In the genomic region with DNA sequence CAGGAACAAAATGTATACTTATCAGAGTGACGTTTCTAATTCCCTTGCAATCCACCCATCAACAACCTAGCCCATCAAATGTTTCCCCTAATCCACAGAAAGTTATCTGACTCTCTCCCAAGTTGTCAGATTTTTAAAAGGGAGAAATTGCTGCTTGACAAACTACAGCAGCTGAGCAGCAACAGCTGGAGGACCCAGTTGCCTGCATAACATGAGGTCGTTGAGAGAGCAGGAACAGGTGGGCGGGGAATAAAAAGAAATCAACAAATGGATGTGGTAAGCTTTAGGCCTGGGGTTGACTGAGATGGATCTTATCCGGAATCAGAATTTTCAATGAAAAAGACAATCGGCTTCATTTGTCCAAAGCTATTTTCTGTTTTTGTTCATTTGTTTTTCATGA, we compare ENCODE assay signal across 13 mouse cellular contexts.
A peak's percentile ranks its signal among the peaks of the same experiment; 100 is the strongest.
DNase-seq lines count a peak whose midpoint lies in the region; ATAC-seq and TF ChIP-seq lines count a peak whose summit lies in the region.
"Had no signal": no experiment of that assay in that cellular context is flagged by ENCODE, and none has a peak within 500 bp of the region (broad histone marks: within the 10 kb centered on the region; RNA-seq: fewer than 3 reads in every experiment).

No protein-coding gene starts in this region.

- H3K4me2 ChIP-seq in heart, embryonic 11.5 days: no peak overlapping the region
- no peak overlapping the region for H3K4me2 ChIP-seq in limb, embryonic 13.5 days (replicated peaks)
- peak overlapping the region; percentile 51; the same call in 1 of the 2 replicates for H3K4me2 ChIP-seq in forebrain, embryonic 15.5 days (replicated peaks)
- peak overlapping the region; percentile 91 for H3K4me2 ChIP-seq in myocyte (ENCODE audit: low read depth)
- H3K4me2 ChIP-seq: neural tube, embryonic 12.5 days had no signal

- no peaks in the 10 kb centered on the region for H3K36me3 ChIP-seq in heart, embryonic 11.5 days (ENCODE audit: control insufficient read depth, insufficient read depth, low read length)
- H3K36me3 ChIP-seq in limb, embryonic 13.5 days: no peaks in the 10 kb centered on the region
- no peaks in the 10 kb centered on the region for H3K36me3 ChIP-seq in limb, embryonic 10.5 days
- H3K36me3 ChIP-seq in forebrain, embryonic 15.5 days: no peaks in the 10 kb centered on the region
- no peaks in the 10 kb centered on the region for H3K36me3 ChIP-seq in myocyte (ENCODE audit: control insufficient read depth, insufficient read depth)
- H3K36me3 ChIP-seq: midbrain, embryonic 15.5 days; neural tube, embryonic 12.5 days had no signal

- no peaks in the 10 kb centered on the region for H3K9me3 ChIP-seq in heart, embryonic 11.5 days (replicated peaks; ENCODE audit: control insufficient read depth, low read length)
- no peaks in the 10 kb centered on the region for H3K9me3 ChIP-seq in limb, embryonic 13.5 days
- H3K9me3 ChIP-seq in limb, embryonic 10.5 days (replicated peaks): no peaks in the 10 kb centered on the region
- no peaks in the 10 kb centered on the region for H3K9me3 ChIP-seq in forebrain, embryonic 15.5 days
- H3K9me3 ChIP-seq: midbrain, embryonic 15.5 days; neural tube, embryonic 12.5 days had no signal

- no peak overlapping the region for H3K27ac ChIP-seq in heart, embryonic 11.5 days (ENCODE audit: low read depth, low read length)
- H3K27ac ChIP-seq in limb, embryonic 13.5 days: no peak overlapping the region
- H3K27ac ChIP-seq in limb, embryonic 10.5 days: no peak overlapping the region
- peak overlapping the region; percentile 92 for H3K27ac ChIP-seq in forebrain, embryonic 15.5 days (replicated peaks)
- H3K27ac ChIP-seq: neural tube, embryonic 12.5 days had no signal

- 56% methylated on average over 5 of the region's 5 CpGs for WGBS in heart, embryonic 11.5 days (ENCODE audit: insufficient replicate concordance)
- whole genome bisulfite sequencing in limb, embryonic 13.5 days: 65% methylated on average over 5 of the region's 5 CpGs
- 73% methylated on average over 5 of the region's 5 CpGs for WGBS in limb, embryonic 10.5 days
- WGBS in forebrain, embryonic 15.5 days: 64% methylated on average over 5 of the region's 5 CpGs

- no peaks in the 10 kb centered on the region for H3K27me3 ChIP-seq in heart, embryonic 11.5 days (ENCODE audit: control insufficient read depth, insufficient read depth, low read length)
- H3K27me3 ChIP-seq in limb, embryonic 13.5 days: peaks cover 21% of the 10 kb centered on the region
- H3K27me3 ChIP-seq in limb, embryonic 10.5 days (ENCODE audit: low read depth, poor library complexity, severe bottlenecking): peaks cover 30% of the 10 kb centered on the region
- no peaks in the 10 kb centered on the region for H3K27me3 ChIP-seq in forebrain, embryonic 15.5 days
- no peaks in the 10 kb centered on the region for H3K27me3 ChIP-seq in myocyte (ENCODE audit: control insufficient read depth, insufficient read depth, insufficient read length)
- H3K27me3 ChIP-seq: CH12.LX; midbrain, embryonic 15.5 days; neural tube, embryonic 12.5 days had no signal

- no peak overlapping the region for H3ac ChIP-seq in myocyte (ENCODE audit: control insufficient read depth, insufficient read length)

- no peak for TF ChIP-seq POLR2A in myocyte (IDR thresholded peaks at IDR 0.05; ENCODE audit: insufficient read length, low read depth)

- ATAC-seq in heart, embryonic 11.5 days (replicated peaks; ENCODE audit: insufficient number of reproducible peaks, low FRiP score, low TSS enrichment): no peak
- peak; percentile 45 for ATAC-seq in limb, embryonic 13.5 days (ENCODE audit: low FRiP score, low read depth)
- no peak for ATAC-seq in forebrain, embryonic 15.5 days (replicated peaks)
- ATAC-seq: midbrain, embryonic 15.5 days had no signal

- peak; percentile 25 for DNase-seq in heart, adult 8-10 months (ENCODE audit: low spot score)
- DNase-seq in limb, embryonic 10.5 days (ENCODE audit: low spot score): no peak
- DNase-seq in urinary bladder, adult 2 months (ENCODE audit: low spot score): no peak
- DNase-seq: adrenal gland, postnatal 36 days; kidney, adult 9 months; liver had no signal

- H3K4me3 ChIP-seq in heart, embryonic 11.5 days (ENCODE audit: low read depth, low read length): no peak overlapping the region
- H3K4me3 ChIP-seq in limb, embryonic 13.5 days: no peak overlapping the region
- no peak overlapping the region for H3K4me3 ChIP-seq in limb, embryonic 10.5 days
- no peak overlapping the region for H3K4me3 ChIP-seq in forebrain, embryonic 15.5 days
- peak overlapping the region; percentile 65 for H3K4me3 ChIP-seq in myocyte
- H3K4me3 ChIP-seq: midbrain, embryonic 15.5 days; neural tube, embryonic 12.5 days had no signal

- peaks cover 18% of the 10 kb centered on the region for H3K79me2 ChIP-seq in myocyte (ENCODE audit: control insufficient read depth, insufficient read depth)

- H3K4me1 ChIP-seq in heart, embryonic 11.5 days (ENCODE audit: control insufficient read depth, insufficient read depth, low read length): no peaks in the 10 kb centered on the region
- peaks cover 15% of the 10 kb centered on the region for H3K4me1 ChIP-seq in limb, embryonic 13.5 days
- H3K4me1 ChIP-seq in limb, embryonic 10.5 days: peaks cover 16% of the 10 kb centered on the region; the same call in 1 of the 2 replicates
- H3K4me1 ChIP-seq in forebrain, embryonic 15.5 days: peaks cover 57% of the 10 kb centered on the region

- no peak overlapping the region for H3K9ac ChIP-seq in heart, embryonic 11.5 days (ENCODE audit: low read depth, low read length)
- no peak overlapping the region for H3K9ac ChIP-seq in limb, embryonic 13.5 days
- H3K9ac ChIP-seq in forebrain, embryonic 15.5 days (replicated peaks): no peak overlapping the region
- H3K9ac ChIP-seq: midbrain, embryonic 15.5 days; neural tube, embryonic 12.5 days had no signal

TF ChIP-seq in myocyte, 11 proteins besides CTCF, POLR2A, EP300 and RAD21:
- TF ChIP-seq MYOG (IDR thresholded peaks at IDR 0.05; ENCODE audit: control insufficient read depth in 1 of 3, insufficient read depth in 1 of 3, insufficient read length in 2 of 3, low read depth in 2 of 3): peak; percentile 62 to 99 (median 95)
- TF ChIP-seq SRF (IDR thresholded peaks at IDR 0.05; ENCODE audit: control insufficient read depth, insufficient read length, low read depth): no peak
- TF ChIP-seq E2F4 (IDR thresholded peaks at IDR 0.05; ENCODE audit: insufficient read depth): no peak
- peak; percentile 34; the same call in 1 of the 2 replicates for TF ChIP-seq CEBPB (IDR thresholded peaks at IDR 0.05; ENCODE audit: insufficient read depth, poor library complexity, severe bottlenecking)
- no peak for TF ChIP-seq POLR2AphosphoS2 (IDR thresholded peaks at IDR 0.05; ENCODE audit: insufficient read length, low read depth)
- no peak for TF ChIP-seq REST (IDR thresholded peaks at IDR 0.05; ENCODE audit: insufficient read depth, insufficient read length)
- TF ChIP-seq USF1 (IDR thresholded peaks at IDR 0.05; ENCODE audit: low read depth): no peak
- TF ChIP-seq MYOD1 (IDR thresholded peaks at IDR 0.05; ENCODE audit: control insufficient read depth in 1 of 3, insufficient read length in 2 of 3, low read depth in 2 of 3): peak; percentile 99 to 100 (median 99)
- peak; percentile 97 for TF ChIP-seq TCF3 (IDR thresholded peaks at IDR 0.05; ENCODE audit: insufficient read length, low read depth)
- peak; percentile 100 for TF ChIP-seq TCF12 (IDR thresholded peaks at IDR 0.05; ENCODE audit: insufficient read depth, poor library complexity, severe bottlenecking)
- TF ChIP-seq MAX (IDR thresholded peaks at IDR 0.05; ENCODE audit: low read depth): no peak

Comparison
In these comparisons a context has a peak if more than half of its experiments do, and no peak if none do; other contexts are left out.
1. H3K4me2 ChIP-seq: peak in forebrain, embryonic 15.5 days (single experiment) and myocyte (single experiment); none in heart, embryonic 11.5 days (single experiment) and limb, embryonic 13.5 days (single experiment).